Mouse (Mus musculus) heart, postnatal 0 days (tissue): ENCODE data around the gene Sgpl1.

ENCODE experiments used
- CTCF ChIP-seq: IDR thresholded peaks from 2 replicates; pipeline ENCODE4 v1.5.1; 2016; ENCODE audit warnings: antibody characterized with exemption, control low read depth, low read depth
- EP300 ChIP-seq: IDR thresholded peaks from 2 replicates; pipeline ENCODE4 v1.6.1; 2016; ENCODE audit warnings: antibody characterized with exemption, low read depth

DNA sequence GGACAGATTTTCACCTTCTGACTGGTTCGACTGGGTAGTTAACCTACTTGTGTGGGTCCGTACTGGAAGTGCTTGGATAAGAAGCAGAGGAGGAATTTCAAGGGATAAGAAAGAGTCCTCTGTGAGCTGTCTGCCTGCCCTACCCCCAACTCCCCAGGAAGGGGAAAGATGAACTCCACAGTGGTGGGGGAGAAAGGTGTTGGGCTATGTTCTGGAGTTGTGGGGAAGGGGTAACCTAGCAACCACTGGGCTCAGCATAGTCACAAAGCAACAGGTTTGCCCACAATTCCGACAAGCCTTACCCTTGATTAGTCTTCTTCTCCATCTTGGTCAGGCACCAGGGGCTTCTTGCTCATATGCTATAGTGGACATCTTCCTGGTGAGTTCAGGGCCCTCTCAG lies 24.2 kb upstream of the Sgpl1 start, which contains the start of gene Tbata:
- no peak for TF ChIP-seq CTCF
- no peak for TF ChIP-seq EP300
